Mouse (Mus musculus) limb, embryonic 14.5 days (tissue): Measurements from ENCODE around the gene St6galnac6. TPM values are rescaled to one million over a fixed set of nuclear protein-coding genes. Genes with fewer than 3 reads are reported as not detected.

Experiments
- ATAC-seq: fragments of 200-750 bp; cut with Nextera tagmentation; 2 replicates; pipeline ENCODE4 v1.8.0; 2017; ENCODE audit warnings: low read depth, moderate number of reproducible peaks, moderate TSS enrichment; ENCODE audit not compliant: low FRiP score
- DNase-seq: peaks from one replicate; pipeline ENCODE4 v3.0.0-alpha.2; 2015; ENCODE audit warnings: low spot score
- H3K27ac ChIP-seq: fragments of 300-500 bp; sonication (generic); replicated peaks from 2 replicates; pipeline ENCODE4 v1.5.1; 2014; ENCODE audit warnings: low read depth, mild to moderate bottlenecking, low read length, moderate library complexity, mixed read lengths
- H3K27me3 ChIP-seq: fragments of 300-500 bp; sonication (generic); 2 replicates; pipeline ENCODE4 v1.6.1; 2014; ENCODE audit warnings: low read length, mixed read lengths; ENCODE audit not compliant: control insufficient read depth, insufficient read depth
- H3K36me3 ChIP-seq: fragments of 300-500 bp; sonication (generic); 2 replicates; pipeline ENCODE4 v1.6.1; 2014; ENCODE audit warnings: mild to moderate bottlenecking, low read length, moderate library complexity, mixed read lengths; ENCODE audit not compliant: control insufficient read depth, insufficient read depth
- H3K4me1 ChIP-seq: fragments of 300-500 bp; sonication (generic); 2 replicates; pipeline ENCODE4 v1.6.1; 2014; ENCODE audit warnings: antibody characterized with exemption, low read length, mixed read lengths; ENCODE audit not compliant: control insufficient read depth, insufficient read depth
- H3K4me2 ChIP-seq: fragments of 300-500 bp; sonication (generic); replicated peaks from 2 replicates; pipeline ENCODE4 v1.6.1; 2014; ENCODE audit warnings: low read depth, mild to moderate bottlenecking, low read length, moderate library complexity; ENCODE audit not compliant: severe bottlenecking
- H3K4me3 ChIP-seq: fragments of 300-500 bp; sonication (generic); replicated peaks from 2 replicates; pipeline ENCODE4 v1.5.1; 2014; ENCODE audit warnings: low read length
- H3K9ac ChIP-seq: fragments of 300-500 bp; sonication (generic); 2 replicates; pipeline ENCODE4 v1.6.1; 2014; ENCODE audit warnings: mild to moderate bottlenecking, low read depth, low read length, moderate library complexity; ENCODE audit not compliant: severe bottlenecking
- H3K9me3 ChIP-seq: fragments of 300-500 bp; sonication (generic); 2 replicates; pipeline ENCODE4 v1.6.1; 2016; ENCODE audit warnings: low read length; ENCODE audit not compliant: control insufficient read depth
- POLR2A ChIP-seq: fragments of 200-500 bp; IDR thresholded peaks from 2 replicates; pipeline ENCODE4 v1.8.0; 2012; ENCODE audit warnings: inconsistent platforms, mild to moderate bottlenecking, moderate library complexity, borderline replicate concordance; ENCODE audit not compliant: insufficient read depth, insufficient read length; ENCODE audit errors: extremely low read depth
- WGBS: fragments of 180-500 bp; shearing (Covaris S2); extraction: QIAGEN DNeasy Blood & Tissue Kit; methylation state at CpG from one replicate; pipeline ENCODE4 v1.1.7; 2014; 5-methylcytosine and 5-hydroxymethylcytosine counted together
- polyA plus RNA-seq, 2 experiments: library from polyadenylated mRNA; depleted of rRNA in 1 of 2; stranded (reverse) in 1 of 2; unstranded in 1 of 2; fragments of >200 nt; fragmentation: Nextera tagmentation in 1 of 2; extraction: Ambion mirVana in 1 of 2; gene quantifications; 2 replicates each; pipeline versions ENCODE4 v1.2.1 to v1.2.3; 2012 to 2014

The St6galnac6 gene
- polyA plus RNA-seq, 2 experiments = 10.7 to 39.2 TPM

DNA sequence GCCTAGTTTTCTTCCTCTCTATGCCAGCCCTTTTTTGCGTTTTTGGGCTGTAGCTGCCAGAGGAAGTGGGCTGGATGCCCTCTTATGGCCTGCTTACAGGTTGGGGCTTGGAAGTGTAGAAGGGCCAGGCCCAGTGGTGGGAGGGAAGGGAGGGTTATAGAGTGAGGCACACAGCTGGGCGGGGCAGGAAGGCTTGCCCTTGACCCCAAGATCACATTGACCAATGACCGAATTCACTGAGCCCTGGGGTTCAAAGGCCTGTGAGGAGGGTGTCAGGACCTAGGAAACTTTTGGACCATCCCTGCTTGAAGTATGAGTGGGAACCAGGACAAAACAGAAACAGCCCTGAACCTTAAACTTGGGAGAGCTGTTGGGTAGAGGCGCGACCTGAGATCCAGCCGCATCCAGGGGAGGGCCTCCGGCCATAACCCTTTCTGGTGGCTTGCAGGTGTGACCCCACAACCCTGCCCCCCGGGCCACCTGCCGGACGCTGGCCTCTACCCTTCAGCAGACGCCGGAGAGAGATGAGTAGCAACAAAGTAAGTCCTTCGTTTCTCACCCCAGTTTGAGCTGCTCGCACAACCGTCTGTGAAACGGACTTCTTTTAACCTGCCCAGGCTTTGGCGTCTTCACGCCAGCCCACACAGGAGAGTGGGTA lies 9.4 kb downstream of the St6galnac6 start:
- H3K9me3 ChIP-seq = no peaks in the 10 kb centered on the region
- no peak overlapping the region for H3K9ac ChIP-seq
- H3K4me3 ChIP-seq = peak overlapping the region; percentile 82
- no peaks in the 10 kb centered on the region for H3K27me3 ChIP-seq
- peak overlapping the region; percentile 79 for H3K4me2 ChIP-seq
- ATAC-seq (no peak), DNase-seq (no peak)
- 46% methylated on average over 18 of the region's 18 CpGs for WGBS
- no peak for TF ChIP-seq POLR2A
- H3K36me3 ChIP-seq = peaks cover 13% of the 10 kb centered on the region
- peak overlapping the region; percentile 53; the same call in 1 of the 2 replicates for H3K27ac ChIP-seq
- H3K4me1 ChIP-seq = peaks cover 22% of the 10 kb centered on the region

DNA sequence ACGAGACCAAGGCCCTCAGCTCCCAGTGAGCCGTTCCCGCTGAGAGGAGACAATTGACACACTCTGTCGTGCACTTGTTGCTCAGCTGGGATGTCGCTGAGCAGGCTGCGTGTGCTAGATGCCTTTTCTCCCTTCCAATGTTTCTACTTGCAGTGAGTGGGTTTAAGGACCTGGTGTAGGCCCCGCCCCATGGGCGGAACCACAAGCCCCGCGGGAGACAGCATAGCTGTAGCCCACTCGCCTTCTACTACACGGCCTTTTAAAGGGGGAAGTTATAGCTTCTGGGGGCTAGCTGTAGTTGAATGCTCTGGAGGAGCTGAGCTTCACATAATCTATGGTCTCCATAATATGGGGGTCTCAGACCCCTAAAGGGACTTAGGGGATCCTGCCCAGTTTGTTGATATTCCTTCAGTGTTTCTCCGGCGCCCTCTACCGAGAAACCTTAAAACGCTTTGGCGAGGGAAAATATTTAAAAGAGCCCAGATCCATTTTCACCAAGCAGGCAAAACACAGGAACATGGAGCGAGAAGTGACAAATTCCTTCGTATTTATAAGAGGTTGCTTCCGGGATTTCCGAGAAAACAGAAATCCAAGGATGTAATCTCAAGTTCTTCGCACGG lies 11.2 kb downstream of the St6galnac6 start:
- ATAC-seq = no peak
- Histone ChIP-seq H3K4me1 (peaks cover 22% of the 10 kb centered on the region), H3K27ac (no peak overlapping the region), H3K36me3 (peaks cover 24% of the 10 kb centered on the region), H3K9me3 (no peaks in the 10 kb centered on the region), H3K27me3 (no peaks in the 10 kb centered on the region), H3K9ac (peak overlapping the region; percentile 6; the same call in 1 of the 2 replicates), H3K4me3 (peak overlapping the region; percentile 29), H3K4me2 (peak overlapping the region; percentile 44)
- DNase-seq = peak; percentile 59
- WGBS = 17% methylated on average over 23 of the region's 23 CpGs
- TF ChIP-seq POLR2A = no peak

DNA sequence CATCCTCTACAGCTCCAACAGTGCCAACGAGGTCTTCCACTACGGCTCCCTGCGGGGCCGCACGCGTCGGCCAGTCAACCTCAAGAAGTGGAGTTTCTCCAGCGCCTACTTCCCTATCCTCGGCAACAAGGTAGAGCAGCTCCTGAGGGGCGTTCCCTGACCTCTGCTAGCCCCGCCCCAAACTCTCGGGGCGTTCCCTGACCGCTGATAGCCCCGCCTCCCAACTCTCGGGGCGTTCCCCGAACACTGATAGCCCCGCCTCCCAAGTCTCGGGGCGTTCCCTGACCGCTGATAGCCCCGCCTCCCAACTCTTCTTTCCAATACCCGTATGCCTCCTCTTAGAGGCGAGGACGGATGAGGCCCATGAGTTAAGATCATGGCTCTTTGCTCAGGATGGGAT lies 12.8 kb downstream of the St6galnac6 start:
- no peak overlapping the region for H3K4me2 ChIP-seq
- WGBS = 70% methylated on average over 26 of the region's 26 CpGs
- no peaks in the 10 kb centered on the region for H3K9me3 ChIP-seq

DNA sequence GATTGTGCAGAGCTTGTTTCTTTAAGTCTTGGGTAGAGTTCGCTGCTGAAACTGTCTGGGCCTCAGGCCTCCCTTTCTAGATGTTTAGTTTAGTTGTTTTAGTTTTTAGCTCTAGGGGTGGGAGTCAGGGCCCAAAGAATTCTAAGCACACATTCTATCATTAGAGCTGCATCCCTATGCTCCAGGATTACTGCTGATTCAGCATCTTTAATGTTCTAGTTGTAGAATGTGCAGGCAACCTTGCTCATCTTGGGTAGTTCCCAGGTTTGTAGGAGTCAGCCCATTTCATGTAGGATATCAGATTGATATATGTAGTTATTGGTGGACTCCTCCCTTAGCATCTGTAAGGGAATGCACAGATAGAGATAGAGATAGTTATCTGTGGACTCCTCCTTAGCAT lies 17.6 kb downstream of the St6galnac6 start:
- ATAC-seq = no peak

More for the DNA sequence above, 12.8 kb downstream of the St6galnac6 start:
- TF ChIP-seq POLR2A = no peak
- Histone ChIP-seq H3K36me3 (peaks cover 34% of the 10 kb centered on the region), H3K4me1 (peaks cover 20% of the 10 kb centered on the region), H3K27me3 (no peaks in the 10 kb centered on the region), H3K9ac (no peak overlapping the region), H3K4me3 (no peak overlapping the region), H3K27ac (no peak overlapping the region)
- no peak for ATAC-seq
- DNase-seq = no peak

DNA sequence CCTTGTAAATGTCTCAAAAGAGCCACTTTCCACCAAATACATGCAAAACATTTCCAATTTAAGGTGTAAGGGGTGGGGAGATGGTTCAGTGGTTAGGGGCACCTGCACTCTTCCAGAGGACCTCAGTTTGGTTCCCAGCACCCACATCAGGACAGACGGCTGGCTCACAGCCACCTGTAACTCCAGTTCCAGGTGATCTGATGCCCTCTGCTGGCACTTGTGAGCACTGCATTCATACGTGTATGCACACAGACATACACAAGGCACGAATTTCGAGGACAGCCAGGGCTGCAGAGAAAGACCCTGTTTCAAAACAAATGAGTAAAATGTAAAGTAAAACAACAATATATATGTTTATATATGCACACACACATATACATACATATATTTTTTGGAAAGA lies 18.1 kb downstream of the St6galnac6 start:
- H3K27ac ChIP-seq = no peak overlapping the region
- no peak overlapping the region for H3K4me2 ChIP-seq
- TF ChIP-seq POLR2A = no peak
- DNase-seq = no peak
- no peak overlapping the region for H3K9ac ChIP-seq
- no peak overlapping the region for H3K4me3 ChIP-seq
- no peaks in the 10 kb centered on the region; the same call in 1 of the 2 replicates for H3K9me3 ChIP-seq
- H3K27me3 ChIP-seq = no peaks in the 10 kb centered on the region
- ATAC-seq = no peak
- WGBS = 91% methylated on average over 4 of the region's 4 CpGs
- H3K36me3 ChIP-seq = peaks cover 46% of the 10 kb centered on the region
- H3K4me1 ChIP-seq = peaks cover 29% of the 10 kb centered on the region

More for the DNA sequence above, 17.6 kb downstream of the St6galnac6 start:
- no peak overlapping the region for H3K27ac ChIP-seq
- H3K4me2 ChIP-seq = no peak overlapping the region
- H3K36me3 ChIP-seq = peaks cover 50% of the 10 kb centered on the region
- no peak overlapping the region for H3K9ac ChIP-seq
- no peak overlapping the region for H3K4me3 ChIP-seq
- 97% methylated on average over 1 of the region's 1 CpGs for WGBS
- no peaks in the 10 kb centered on the region for H3K27me3 ChIP-seq
- H3K4me1 ChIP-seq = peaks cover 29% of the 10 kb centered on the region
- H3K9me3 ChIP-seq = no peaks in the 10 kb centered on the region; the same call in 1 of the 2 replicates
- no peak for TF ChIP-seq POLR2A
- DNase-seq = no peak
